Mouse (Mus musculus) hindbrain, embryonic 12.5 days (tissue): Measurements from ENCODE around the gene Pagr1b. TPM values are rescaled to one million over a fixed set of nuclear protein-coding genes. Genes with fewer than 3 reads are reported as not detected.

Source experiments
- ATAC-seq: fragments of 200-750 bp; cut with Nextera tagmentation; 2 replicates; pipeline ENCODE4 v1.8.0; 2017; ENCODE audit warnings: moderate TSS enrichment; ENCODE audit not compliant: low FRiP score
- H3K27ac ChIP-seq: fragments of 300-500 bp; sonication (generic); 2 replicates; pipeline ENCODE4 v1.5.1; 2016; ENCODE audit warnings: mild to moderate bottlenecking
- H3K27me3 ChIP-seq: fragments of 300-500 bp; sonication (generic); 2 replicates; pipeline ENCODE4 v1.6.1; 2016; ENCODE audit warnings: mild to moderate bottlenecking
- H3K36me3 ChIP-seq: fragments of 300-500 bp; sonication (generic); 2 replicates; pipeline ENCODE4 v1.6.1; 2016; ENCODE audit warnings: mild to moderate bottlenecking
- H3K4me1 ChIP-seq: fragments of 300-500 bp; sonication (generic); 2 replicates; pipeline ENCODE4 v1.6.1; 2016
- H3K4me2 ChIP-seq: fragments of 300-500 bp; sonication (generic); replicated peaks from 2 replicates; pipeline ENCODE4 v1.6.1; 2016; ENCODE audit warnings: mild to moderate bottlenecking
- H3K4me3 ChIP-seq: fragments of 300-500 bp; sonication (generic); 2 replicates; pipeline ENCODE4 v1.5.1; 2016; ENCODE audit warnings: mild to moderate bottlenecking
- H3K9ac ChIP-seq: fragments of 300-500 bp; sonication (generic); 2 replicates; pipeline ENCODE4 v1.6.1; 2016; ENCODE audit warnings: mild to moderate bottlenecking, moderate library complexity
- H3K9me3 ChIP-seq: fragments of 300-500 bp; sonication (generic); replicated peaks from 2 replicates; pipeline ENCODE4 v1.6.1; 2016; ENCODE audit warnings: mild to moderate bottlenecking
- WGBS: fragments of 180-500 bp; shearing (Covaris S2); methylation state at CpG from one replicate; pipeline ENCODE4 v1.1.7; 2016; 5-methylcytosine and 5-hydroxymethylcytosine counted together
- microRNA-seq: library from miRNA; unstranded; fragments of <30 nt; microRNA quantifications from one replicate; pipeline ENCODE4, GENCODE M21; 2017
- polyA plus RNA-seq: library from polyadenylated mRNA; unstranded; fragments of >200 nt; fragmentation: Nextera tagmentation; extraction: Ambion mirVana; gene quantifications from 2 replicates; pipeline ENCODE4 v1.2.1, GENCODE M21; 2016

Pagr1b gene
- polyA plus RNA-seq, 1 experiment from 2014 or later = 0.72 TPM

DNA sequence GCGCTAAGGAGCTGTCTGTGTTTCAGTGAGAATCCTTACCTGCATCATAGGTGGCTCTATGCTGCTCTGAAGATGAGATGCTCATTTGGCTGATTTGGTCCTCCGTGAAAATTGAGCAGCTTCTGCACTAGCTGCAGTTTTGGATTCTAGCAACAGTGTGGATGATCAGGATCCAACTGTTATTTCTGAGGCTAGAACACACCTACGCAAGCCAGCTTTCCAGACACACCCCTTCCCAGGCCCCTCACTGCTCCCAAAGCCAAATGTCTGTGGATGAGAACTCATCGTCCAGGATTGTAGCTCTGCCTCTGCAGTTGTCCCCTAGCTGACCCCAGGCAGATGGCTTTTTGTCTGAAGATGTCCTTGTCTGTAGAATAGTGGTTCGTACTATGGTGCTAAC lies 55.2 kb downstream of the Pagr1b start:
- peaks cover 37% of the 10 kb centered on the region for H3K36me3 ChIP-seq

DNA sequence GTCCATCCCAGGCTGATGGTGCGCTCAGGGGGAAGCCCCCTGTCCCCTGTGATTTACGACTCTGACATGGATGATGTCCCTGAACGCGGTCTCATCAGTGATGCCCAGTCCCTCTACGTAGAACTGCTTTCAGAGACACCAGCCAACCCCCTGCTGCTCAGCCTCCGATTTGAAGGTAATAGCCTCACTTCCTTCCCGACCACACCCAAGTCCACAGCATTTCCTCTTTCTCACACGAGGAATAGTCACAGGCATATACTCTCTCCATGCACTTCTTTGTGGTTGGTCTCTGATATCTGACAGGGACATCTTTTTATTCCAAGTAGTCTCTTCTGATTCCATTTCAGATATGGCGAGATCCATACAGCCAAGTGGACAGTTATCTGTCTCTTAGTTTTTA lies 56.5 kb downstream of the Pagr1b start:
- Histone ChIP-seq H3K9me3 (no peaks in the 10 kb centered on the region), H3K36me3 (peaks cover 40% of the 10 kb centered on the region), H3K27ac (no peak overlapping the region), H3K4me3 (no peak overlapping the region), H3K27me3 (peaks cover 28% of the 10 kb centered on the region), H3K4me2 (no peak overlapping the region), H3K9ac (no peak overlapping the region), H3K4me1 (no peaks in the 10 kb centered on the region)
- 69% methylated on average over 9 of the region's 9 CpGs for WGBS
- no peak for ATAC-seq

More for the DNA sequence above, 55.2 kb downstream of the Pagr1b start:
- Histone ChIP-seq H3K4me2 (no peak overlapping the region), H3K9me3 (no peaks in the 10 kb centered on the region), H3K27ac (no peak overlapping the region), H3K27me3 (peaks cover 28% of the 10 kb centered on the region), H3K4me3 (no peak overlapping the region), H3K4me1 (no peaks in the 10 kb centered on the region), H3K9ac (no peak overlapping the region)
- 83% methylated on average over 5 of the region's 5 CpGs for WGBS
- ATAC-seq = no peak

DNA sequence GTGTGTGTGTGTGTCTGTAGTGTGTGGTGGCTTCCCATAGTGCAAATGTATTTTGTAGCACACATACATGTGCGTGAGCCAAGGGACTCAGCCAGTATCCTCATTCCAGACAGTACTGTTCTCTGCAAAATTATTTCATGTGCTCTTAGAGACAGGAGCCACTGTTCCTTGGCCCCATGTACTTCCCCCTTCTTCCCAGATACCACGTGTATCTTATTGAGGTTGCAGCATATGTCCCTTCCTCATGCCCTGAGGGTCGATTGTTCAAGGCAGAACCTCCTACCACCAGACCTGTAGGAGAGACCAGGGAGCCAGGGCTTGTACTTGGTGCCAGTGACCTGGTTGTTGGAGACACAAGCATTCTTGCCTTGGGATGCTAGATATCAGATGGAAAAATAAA lies 61.2 kb downstream of the Pagr1b start:
- 73% methylated on average over 3 of the region's 3 CpGs for WGBS

DNA sequence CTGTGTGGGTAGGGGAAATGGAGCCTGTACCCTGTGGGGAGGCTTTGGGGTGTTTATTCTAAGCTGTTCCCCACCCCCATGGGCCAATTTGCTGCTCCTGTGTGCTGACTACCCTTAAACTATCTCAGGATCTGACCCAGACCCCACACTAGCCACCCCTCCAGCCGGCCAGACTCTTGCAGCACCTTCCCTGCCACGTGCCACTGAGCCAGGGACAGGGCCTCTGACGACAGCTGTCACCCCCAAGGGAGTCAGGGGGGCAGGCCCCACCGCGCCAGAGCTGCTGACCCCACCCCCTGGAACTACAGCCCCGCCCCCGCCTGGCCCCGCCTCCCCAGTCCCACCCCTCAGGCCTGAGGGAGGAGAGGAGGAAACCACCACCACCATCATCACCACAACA lies 63.6 kb downstream of the Pagr1b start:
- peak overlapping the region; percentile 54 for H3K9ac ChIP-seq
- no peaks in the 10 kb centered on the region for H3K9me3 ChIP-seq
- no peak for ATAC-seq
- H3K27ac ChIP-seq = no peak overlapping the region; the same call in 1 of the 2 replicates
- H3K4me3 ChIP-seq = peak overlapping the region; percentile 47
- peaks cover 37% of the 10 kb centered on the region for H3K4me1 ChIP-seq
- H3K27me3 ChIP-seq = peaks cover 41% of the 10 kb centered on the region
- H3K4me2 ChIP-seq = peak overlapping the region; percentile 97
- peaks cover 4% of the 10 kb centered on the region; the same call in 1 of the 2 replicates for H3K36me3 ChIP-seq
- WGBS = 0% methylated on average over 8 of the region's 8 CpGs

More for the DNA sequence above, 61.2 kb downstream of the Pagr1b start:
- ATAC-seq = no peak
- Histone ChIP-seq H3K36me3 (peaks cover 16% of the 10 kb centered on the region; the same call in 1 of the 2 replicates), H3K4me3 (no peak overlapping the region), H3K9me3 (no peaks in the 10 kb centered on the region), H3K27ac (no peak overlapping the region), H3K27me3 (peaks cover 30% of the 10 kb centered on the region), H3K4me1 (peaks cover 21% of the 10 kb centered on the region), H3K9ac (no peak overlapping the region), H3K4me2 (no peak overlapping the region)

DNA sequence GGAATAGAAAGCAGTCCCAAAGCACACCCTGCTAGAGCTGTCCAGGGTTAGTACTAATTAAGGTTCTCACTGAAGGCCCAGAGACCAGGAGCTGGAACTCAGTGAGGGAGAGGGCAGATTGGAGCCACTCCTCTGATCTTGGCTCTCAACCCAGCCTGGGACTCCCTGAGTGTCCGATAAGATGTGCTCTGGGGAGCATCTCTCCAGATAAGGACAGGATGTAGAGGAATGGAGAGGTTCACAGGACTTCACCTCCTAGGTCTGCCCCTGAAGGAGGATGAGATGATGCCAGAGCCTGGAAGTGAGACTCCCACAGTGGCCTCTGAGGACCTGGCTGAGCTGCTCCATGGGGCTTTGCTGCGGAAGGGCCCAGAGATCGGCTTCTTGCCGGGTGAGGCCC lies 64.5 kb downstream of the Pagr1b start:
- Histone ChIP-seq H3K4me2 (peak overlapping the region; percentile 97), H3K9me3 (no peaks in the 10 kb centered on the region), H3K27ac (0 out of 2 replicates have a peak overlapping the region, but pooled peaks have one; percentile 17), H3K27me3 (peaks cover 41% of the 10 kb centered on the region), H3K36me3 (peaks cover 4% of the 10 kb centered on the region; the same call in 1 of the 2 replicates), H3K4me1 (peaks cover 37% of the 10 kb centered on the region), H3K9ac (peak overlapping the region; percentile 64), H3K4me3 (peak overlapping the region; percentile 47)
- no peak for ATAC-seq
- 33% methylated on average over 4 of the region's 4 CpGs for WGBS

Small RNA genes within 50 kb of the gene (microRNA-seq; reads per million reads assigned to microRNA genes)
- not detected for gene Gm44343

Other genes starting within 250 kb of the Pagr1b start
- 140 and 144 TPM in 2 replicates for gene Ypel3, start 239.5 kb downstream of the Pagr1b start, polyA plus RNA-seq
- gene Tbx6, start 235.0 kb downstream of the Pagr1b start, polyA plus RNA-seq = 0.48 and 1.1 TPM in 2 replicates
- 286 and 294 TPM in 2 replicates for gene Ppp4c, start 224.0 kb downstream of the Pagr1b start, polyA plus RNA-seq
- gene Fam57b, start 218.8 kb downstream of the Pagr1b start, polyA plus RNA-seq = 23.7 and 24.9 TPM in 2 replicates
- gene 4930451I11Rik, start 184.8 kb downstream of the Pagr1b start, polyA plus RNA-seq = not detected in 2 replicates
- 4.3 and 4.4 TPM in 2 replicates for gene Doc2a, start 169.1 kb downstream of the Pagr1b start, polyA plus RNA-seq
- gene Hirip3, start 154.5 kb downstream of the Pagr1b start, polyA plus RNA-seq = 30.5 and 35.4 TPM in 2 replicates
- gene Ino80e, start 154.1 kb downstream of the Pagr1b start, polyA plus RNA-seq = 89.0 and 92.6 TPM in 2 replicates
- gene Taok2, start 131.8 kb downstream of the Pagr1b start, polyA plus RNA-seq = 63.5 and 66.6 TPM in 2 replicates
- gene Tmem219, start 93.6 kb downstream of the Pagr1b start, polyA plus RNA-seq = 21.8 and 23.0 TPM in 2 replicates
- gene Kctd13, start 87.6 kb downstream of the Pagr1b start, polyA plus RNA-seq = 58.1 and 59.3 TPM in 2 replicates
- 3.4 and 4.1 TPM in 2 replicates for gene Asphd1, start 66.9 kb downstream of the Pagr1b start, polyA plus RNA-seq
- gene Sez6l2, start 65.9 kb downstream of the Pagr1b start, polyA plus RNA-seq = 13.3 and 18.2 TPM in 2 replicates
- gene Cdipt, start 40.6 kb downstream of the Pagr1b start, polyA plus RNA-seq = 87.8 and 93.5 TPM in 2 replicates
- 0.92 and 1.4 TPM in 2 replicates for gene Cdiptos, start 40.4 kb downstream of the Pagr1b start, polyA plus RNA-seq
- 6.8 and 7.2 TPM in 2 replicates for gene Mvp, start 1.9 kb downstream of the Pagr1b start, polyA plus RNA-seq
- gene Pagr1a, start 868 bp upstream of the Pagr1b start, polyA plus RNA-seq = 46.6 and 51.6 TPM in 2 replicates
- gene Gm42742, start 4.6 kb upstream of the Pagr1b start, polyA plus RNA-seq = 63.8 and 69.6 TPM in 2 replicates
- 7.1 and 9.6 TPM in 2 replicates for gene Prrt2, start 4.7 kb upstream of the Pagr1b start, polyA plus RNA-seq
- 117 and 119 TPM in 2 replicates for gene Maz, start 10.6 kb upstream of the Pagr1b start, polyA plus RNA-seq
- gene Kif22, start 26.0 kb upstream of the Pagr1b start, polyA plus RNA-seq = 85.3 and 86.9 TPM in 2 replicates
- not detected in 2 replicates for gene Zg16, start 70.8 kb upstream of the Pagr1b start, polyA plus RNA-seq
- gene AI467606, start 74.9 kb upstream of the Pagr1b start, polyA plus RNA-seq = 1.0 and 1.2 TPM in 2 replicates
- gene Qprt, start 105.7 kb upstream of the Pagr1b start, polyA plus RNA-seq = 0.80 and 1.9 TPM in 2 replicates
- not detected in 2 replicates for gene Spn, start 121.3 kb upstream of the Pagr1b start, polyA plus RNA-seq
- gene Cd2bp2, start 179.6 kb upstream of the Pagr1b start, polyA plus RNA-seq = 86.2 and 92.9 TPM in 2 replicates
- gene Tbc1d10b, start 192.0 kb upstream of the Pagr1b start, polyA plus RNA-seq = 46.5 and 47.2 TPM in 2 replicates
- gene Mylpf, start 192.4 kb upstream of the Pagr1b start, polyA plus RNA-seq = 19.5 and 46.1 TPM in 2 replicates
- gene Zfp553, start 216.6 kb upstream of the Pagr1b start, polyA plus RNA-seq = 61.3 and 67.9 TPM in 2 replicates
- gene Sept1, start 216.6 kb upstream of the Pagr1b start, polyA plus RNA-seq = 32.7 and 33.2 TPM in 2 replicates
- gene Zfp771, start 227.8 kb upstream of the Pagr1b start, polyA plus RNA-seq = 61.3 and 62.8 TPM in 2 replicates
- gene Dctpp1, start 244.2 kb upstream of the Pagr1b start, polyA plus RNA-seq = 123 and 147 TPM in 2 replicates